Mouse (Mus musculus) megakaryocyte, embryonic 14.5 days (primary cell): ENCODE measurements around the gene Arnt.

Source experiments
- FLI1 ChIP-seq: IDR thresholded peaks from 2 replicates; pipeline ENCODE4 v1.6.1; 2012; ENCODE audit warnings: low read length, inconsistent platforms, mixed read lengths
- GATA1 ChIP-seq: IDR thresholded peaks from 3 replicates; pipeline ENCODE4 v1.6.1; 2012; ENCODE audit warnings: mixed read lengths, low read length, inconsistent platforms, borderline replicate concordance

DNA sequence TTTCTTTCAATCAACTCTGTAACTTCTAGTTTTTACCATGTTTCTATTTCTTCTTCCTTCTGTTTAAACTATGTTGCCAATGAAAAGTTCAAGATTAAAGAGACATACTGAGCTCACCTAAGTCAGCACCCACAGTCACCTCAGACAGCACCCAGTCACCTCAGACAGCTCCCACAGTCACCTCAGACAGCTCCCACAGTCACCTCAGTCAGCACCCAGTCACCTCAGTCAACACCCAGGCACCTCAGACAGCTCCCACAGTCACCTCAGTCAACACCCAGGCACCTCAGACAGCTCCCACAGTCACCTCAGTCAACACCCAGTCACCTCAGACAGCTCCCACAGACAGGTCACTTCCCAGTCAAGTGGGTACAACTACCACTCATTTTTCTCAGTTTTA, 108.0 kb downstream of the Arnt start:
- TF ChIP-seq FLI1 (no peak), GATA1 (no peak)
